Mouse (Mus musculus) G1E (cell line): ENCODE results near the gene Lbhd1.
"Not testable (repeated sequence)": the region's sequence is repeated elsewhere in the genome, so short reads cannot be mapped to it uniquely, and the experiment has no call there.

Source experiments
- CTCF ChIP-seq: IDR thresholded peaks from 2 replicates; pipeline ENCODE4 v1.5.1; 2012; ENCODE audit warnings: low read depth, low read length, inconsistent platforms, mixed read lengths
- GATA1 ChIP-seq: IDR thresholded peaks from 2 replicates; pipeline ENCODE4 v1.6.1; 2012; ENCODE audit warnings: borderline replicate concordance, low read length, inconsistent platforms, mixed read lengths
- POLR2AphosphoS5 ChIP-seq: IDR thresholded peaks from 2 replicates; pipeline ENCODE4 v1.6.1; 2012; ENCODE audit warnings: low read depth, low read length, inconsistent platforms; ENCODE audit not compliant: insufficient replicate concordance
- TAL1 ChIP-seq: conservative IDR thresholded peaks from 2 replicates; pipeline ENCODE4 v1.6.1; 2012; ENCODE audit warnings: low read depth, low read length, inconsistent platforms, mixed read lengths

GRCm38 (mm10) chr19:8836327-8836726, 47.2 kb upstream of the Lbhd1 start:
- TF ChIP-seq CTCF, GATA1, TAL1, POLR2AphosphoS5: not testable (repeated sequence)
